Comparison of ENCODE assay signal across 8 mouse cellular contexts in the genomic region with DNA sequence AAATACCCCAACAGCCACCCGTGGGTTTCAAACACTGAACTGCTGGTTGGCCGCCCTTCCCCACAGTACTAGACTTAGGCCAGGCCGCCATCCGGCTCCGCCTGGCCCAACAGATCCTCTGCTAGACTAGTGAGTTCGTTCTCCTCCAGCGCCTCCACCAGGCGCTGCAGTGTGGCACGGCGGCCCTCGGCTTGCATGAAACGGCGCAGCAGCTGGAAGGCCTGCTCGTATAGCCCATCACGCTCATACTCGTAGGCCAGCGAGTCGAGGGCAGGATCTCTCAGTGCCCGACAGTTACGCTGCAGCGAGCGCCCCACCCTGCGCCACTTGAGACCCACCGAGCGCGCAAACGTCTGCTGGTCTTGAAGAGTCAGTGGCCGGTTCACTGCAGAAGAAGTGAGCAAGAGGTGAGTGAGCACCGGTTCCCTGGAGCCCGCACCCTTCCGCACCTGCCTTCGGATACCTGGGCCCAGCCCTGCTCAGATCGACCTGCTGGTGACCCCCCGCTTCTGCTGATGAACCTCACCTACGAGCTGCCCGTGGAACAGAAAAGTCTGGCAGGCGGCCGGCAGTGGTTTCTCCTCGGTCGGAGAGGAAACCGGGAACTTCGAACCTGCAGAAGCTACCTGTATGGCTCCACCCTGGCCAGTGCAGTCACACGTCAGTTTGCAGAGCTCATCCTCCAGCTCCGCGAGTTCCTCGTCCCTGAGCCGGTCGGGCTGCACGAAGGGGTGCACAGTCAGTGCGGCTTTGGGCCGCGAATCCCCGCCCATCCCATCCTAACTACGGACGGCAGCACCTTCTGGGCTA. TPM values are rescaled to one million over a fixed set of nuclear protein-coding genes. Genes with fewer than 3 reads are reported as not detected.
A peak's percentile ranks its signal among the peaks of the same experiment; 100 is the strongest.
DNase-seq lines count a peak whose midpoint lies in the region; ATAC-seq and TF ChIP-seq lines count a peak whose summit lies in the region.

No protein-coding gene starts in this region.

- no peaks in the 10 kb centered on the region for H3K9me3 ChIP-seq in ES-Bruce4 (replicated peaks; ENCODE audit: control insufficient read depth, insufficient read depth, low read length, poor library complexity, severe bottlenecking)
- H3K9me3 ChIP-seq in embryonic facial prominence, embryonic 11.5 days (replicated peaks; ENCODE audit: control insufficient read depth, low read length), result no peaks in the 10 kb centered on the region
- H3K9me3 ChIP-seq in intestine, embryonic 16.5 days (ENCODE audit: control insufficient read depth, low read length), result no peaks in the 10 kb centered on the region
- peaks cover 5% of the 10 kb centered on the region; the same call in 1 of the 2 replicates for H3K9me3 ChIP-seq in megakaryocyte, embryonic 14.5 days

- no peaks in the 10 kb centered on the region for H3K36me3 ChIP-seq in ES-Bruce4 (ENCODE audit: control insufficient read depth, insufficient read depth, low read length, poor library complexity, severe bottlenecking)
- H3K36me3 ChIP-seq in embryonic facial prominence, embryonic 11.5 days (replicated peaks; ENCODE audit: control insufficient read depth, insufficient read depth, low read depth, low read length), result no peaks in the 10 kb centered on the region
- H3K36me3 ChIP-seq in intestine, embryonic 16.5 days (ENCODE audit: control insufficient read depth, insufficient read depth, low read length), result no peaks in the 10 kb centered on the region; the same call in 1 of the 2 replicates
- H3K36me3 ChIP-seq in megakaryocyte, embryonic 14.5 days (replicated peaks; ENCODE audit: low read length), result peaks cover 44% of the 10 kb centered on the region

- no peak; the same call in 1 of the 2 replicates for TF ChIP-seq EP300 in ES-Bruce4 (IDR thresholded peaks at IDR 0.05; ENCODE audit: insufficient read depth, low read depth, low read length)

- no peak overlapping the region for H3K27ac ChIP-seq in ES-Bruce4 (ENCODE audit: insufficient read depth, low read length)
- no peak overlapping the region for H3K27ac ChIP-seq in embryonic facial prominence, embryonic 11.5 days (replicated peaks; ENCODE audit: low read depth, low read length)
- H3K27ac ChIP-seq in intestine, embryonic 16.5 days (ENCODE audit: low read length), result no peak overlapping the region

- H3K4me2 ChIP-seq in embryonic facial prominence, embryonic 11.5 days (ENCODE audit: low read depth, low read length), result peak overlapping the region; percentile 75
- peak overlapping the region; percentile 77 for H3K4me2 ChIP-seq in intestine, embryonic 16.5 days (ENCODE audit: low read depth, low read length)

- no peaks in the 10 kb centered on the region for H3K27me3 ChIP-seq in ES-Bruce4 (ENCODE audit: control insufficient read depth, insufficient read depth, low read length, poor library complexity, severe bottlenecking)
- H3K27me3 ChIP-seq in embryonic facial prominence, embryonic 11.5 days (ENCODE audit: control insufficient read depth, insufficient read depth, low read length), result peaks cover 45% of the 10 kb centered on the region
- peaks cover 12% of the 10 kb centered on the region for H3K27me3 ChIP-seq in intestine, embryonic 16.5 days (replicated peaks; ENCODE audit: control insufficient read depth, insufficient read depth, low read length)
- peaks cover 9% of the 10 kb centered on the region for H3K27me3 ChIP-seq in megakaryocyte, embryonic 14.5 days (replicated peaks)

- TF ChIP-seq POLR2A in ES-Bruce4 (IDR thresholded peaks at IDR 0.05; ENCODE audit: insufficient read depth, low read length), result no peak

- ATAC-seq in embryonic facial prominence, embryonic 11.5 days (replicated peaks; ENCODE audit: insufficient number of reproducible peaks, low FRiP score, low TSS enrichment, low read depth), result peak; percentile 46
- ATAC-seq in intestine, embryonic 16.5 days, result peak; percentile 11; the same call in 1 of the 2 replicates

- peak; percentile 70 for DNase-seq in embryo, embryonic 10 days (ENCODE audit: low spot score)
- no peak for DNase-seq in embryo, embryonic 9.5 days (ENCODE audit: extremely low spot score)
- DNase-seq in embryonic facial prominence, embryonic 11.5 days (ENCODE audit: low spot score), result peak; percentile 54
- DNase-seq in MN1 (ENCODE audit: low spot score), result no peak
- no peak for DNase-seq in ovary, postnatal 10 days (ENCODE audit: low spot score)

- H3K4me1 ChIP-seq in ES-Bruce4 (ENCODE audit: control insufficient read depth, insufficient read depth, low read length), result no peaks in the 10 kb centered on the region
- H3K4me1 ChIP-seq in embryonic facial prominence, embryonic 11.5 days (ENCODE audit: control insufficient read depth, insufficient read depth, low read length), result peaks cover 7% of the 10 kb centered on the region
- H3K4me1 ChIP-seq in intestine, embryonic 16.5 days (ENCODE audit: control insufficient read depth, insufficient read depth, low read length), result peaks cover 31% of the 10 kb centered on the region
- peaks cover 57% of the 10 kb centered on the region for H3K4me1 ChIP-seq in megakaryocyte, embryonic 14.5 days

- H3K9ac ChIP-seq in ES-Bruce4 (ENCODE audit: low read depth, poor library complexity, severe bottlenecking), result peak overlapping the region; percentile 32
- H3K9ac ChIP-seq in embryonic facial prominence, embryonic 11.5 days (replicated peaks; ENCODE audit: low read length), result 0 out of 2 replicates have a peak overlapping the region, but pooled peaks have one; percentile 7
- H3K9ac ChIP-seq in intestine, embryonic 16.5 days (ENCODE audit: low read depth, low read length), result peak overlapping the region; percentile 53

- WGBS in embryonic facial prominence, embryonic 11.5 days, result 2% methylated on average over 55 of the region's 55 CpGs
- 12% methylated on average over 55 of the region's 55 CpGs for WGBS in intestine, embryonic 16.5 days

- peak; percentile 33 for TF ChIP-seq CTCF in ES-Bruce4 (IDR thresholded peaks at IDR 0.05; ENCODE audit: low read depth, low read length)

- H3K4me3 ChIP-seq in ES-Bruce4 (ENCODE audit: low read depth, low read length), result peak overlapping the region; percentile 65
- H3K4me3 ChIP-seq in embryonic facial prominence, embryonic 11.5 days (ENCODE audit: low read depth, low read length), result peak overlapping the region; percentile 31
- H3K4me3 ChIP-seq in intestine, embryonic 16.5 days (ENCODE audit: low read length), result peak overlapping the region; percentile 45
- peak overlapping the region; percentile 88 for H3K4me3 ChIP-seq in megakaryocyte, embryonic 14.5 days (replicated peaks)

RNA-seq across cellular contexts. Expression of a gene that starts 4.2 kb away (rescaled TPM):
- polyA plus RNA-seq in ES-Bruce4 (2011; ENCODE audit: insufficient read depth, insufficient read length, low read depth, missing spikeins), result 0.37 and 0.67 TPM in 2 replicates
- 2.3 and 3.3 TPM in 2 replicates for polyA plus RNA-seq in embryonic facial prominence, embryonic 11.5 days (2014; fragmentation: Nextera tagmentation; extraction: Ambion mirVana)
- polyA plus RNA-seq in intestine, embryonic 16.5 days (2015; fragmentation: Nextera tagmentation; extraction: Ambion mirVana), result 16.2 and 17.5 TPM in 2 replicates
- 4.9 and 14.6 TPM in 2 replicates for polyA plus RNA-seq in megakaryocyte, embryonic 14.5 days (2012; ENCODE audit: insufficient read depth, low replicate concordance)

RNA-seq across cellular contexts. Expression of a gene that starts 5.3 kb away (rescaled TPM):
- polyA plus RNA-seq in ES-Bruce4 (2011; ENCODE audit: insufficient read depth, insufficient read length, low read depth, missing spikeins), result 4.7 and 5.6 TPM in 2 replicates
- polyA plus RNA-seq in embryonic facial prominence, embryonic 11.5 days (2014; fragmentation: Nextera tagmentation; extraction: Ambion mirVana), result 14.0 and 16.6 TPM in 2 replicates
- polyA plus RNA-seq in intestine, embryonic 16.5 days (2015; fragmentation: Nextera tagmentation; extraction: Ambion mirVana), result 44.9 and 46.0 TPM in 2 replicates
- 32.6 and 35.8 TPM in 2 replicates for polyA plus RNA-seq in megakaryocyte, embryonic 14.5 days (2012; ENCODE audit: insufficient read depth, low replicate concordance)

RNA-seq across cellular contexts. Expression of a gene that starts 5.3 kb away (rescaled TPM):
- 1.5 and 1.9 TPM in 2 replicates for polyA plus RNA-seq in ES-Bruce4 (2011; ENCODE audit: insufficient read depth, insufficient read length, low read depth, missing spikeins)
- polyA plus RNA-seq in embryonic facial prominence, embryonic 11.5 days (2014; fragmentation: Nextera tagmentation; extraction: Ambion mirVana), result 1.2 and 2.0 TPM in 2 replicates
- 6.0 and 6.8 TPM in 2 replicates for polyA plus RNA-seq in intestine, embryonic 16.5 days (2015; fragmentation: Nextera tagmentation; extraction: Ambion mirVana)
- 6.2 and 8.9 TPM in 2 replicates for polyA plus RNA-seq in megakaryocyte, embryonic 14.5 days (2012; ENCODE audit: insufficient read depth, low replicate concordance)

RNA-seq across cellular contexts. Expression of a gene that starts 10.5 kb away (rescaled TPM):
- polyA plus RNA-seq in ES-Bruce4 (2011; ENCODE audit: insufficient read depth, insufficient read length, low read depth, missing spikeins), result 1.1 and 1.4 TPM in 2 replicates
- polyA plus RNA-seq in embryonic facial prominence, embryonic 11.5 days (2014; fragmentation: Nextera tagmentation; extraction: Ambion mirVana), result 0.13 TPM in 1 of 2 replicates, not detected in the other
- 0.17 and 0.18 TPM in 2 replicates for polyA plus RNA-seq in intestine, embryonic 16.5 days (2015; fragmentation: Nextera tagmentation; extraction: Ambion mirVana)
- polyA plus RNA-seq in megakaryocyte, embryonic 14.5 days (2012; ENCODE audit: insufficient read depth, low replicate concordance), result 0.73 TPM in 1 of 2 replicates, not detected in the other

RNA-seq across cellular contexts. Expression of a gene that starts 16.8 kb away (rescaled TPM):
- 0.94 and 1.4 TPM in 2 replicates for polyA plus RNA-seq in ES-Bruce4 (2011; ENCODE audit: insufficient read depth, insufficient read length, low read depth, missing spikeins)
- polyA plus RNA-seq in embryonic facial prominence, embryonic 11.5 days (2014; fragmentation: Nextera tagmentation; extraction: Ambion mirVana), result 0.84 and 1.2 TPM in 2 replicates
- polyA plus RNA-seq in intestine, embryonic 16.5 days (2015; fragmentation: Nextera tagmentation; extraction: Ambion mirVana), result 1.3 and 1.4 TPM in 2 replicates
- 0.41 TPM in 1 of 2 replicates, not detected in the other for polyA plus RNA-seq in megakaryocyte, embryonic 14.5 days (2012; ENCODE audit: insufficient read depth, low replicate concordance)

Comparison
In these comparisons a context has a peak if more than half of its experiments do, and no peak if none do; other contexts are left out.
1. DNase-seq: peak in embryo, embryonic 10 days (single experiment) and embryonic facial prominence, embryonic 11.5 days (single experiment); none in embryo, embryonic 9.5 days (single experiment), MN1 (single experiment) and ovary, postnatal 10 days (single experiment).
2. H3K4me3 ChIP-seq: peak in every context shown above with its lines; median percentile 88 in megakaryocyte, embryonic 14.5 days; 65 in ES-Bruce4; 45 in intestine, embryonic 16.5 days; 31 in embryonic facial prominence, embryonic 11.5 days.
3. Peak in every context shown above with its lines, with median percentiles within 50 percentile points of each other: H3K9ac ChIP-seq.